Mouse (Mus musculus): ENCODE results near the gene Btbd35f9. TPM values are rescaled to one million over a fixed set of nuclear protein-coding genes. Genes with fewer than 3 reads are reported as not detected.
"Not testable (repeated sequence)": the region's sequence is repeated elsewhere in the genome, so short reads cannot be mapped to it uniquely, and the experiment has no call there.

Gene Btbd35f9
- total RNA-seq (2014; fragmentation: Nextera tagmentation) (not detected in 2 replicates), total RNA-seq (2017) (not detected in 2 replicates)

- not testable (repeated sequence) for ATAC-seq (replicated peaks; ENCODE audit: poor library complexity, severe bottlenecking)
Observed at GRCm38 (mm10) chrX:34161399-34161798, at the start of gene Btbd35f9. Gene Btbd35f9 (minus strand): TSS chrX:34161499.

Other genes starting within 250 kb of the Btbd35f9 start
- not detected in 2 replicates for gene Btbd35f6, start 205.0 kb downstream of the Btbd35f9 start, total RNA-seq (2014; fragmentation: Nextera tagmentation)
- not detected in 2 replicates for gene Btbd35f6, start 205.0 kb downstream of the Btbd35f9 start, total RNA-seq (2017)
- not detected in 2 replicates for gene Gm21870, start 174.7 kb downstream of the Btbd35f9 start, total RNA-seq (2014; fragmentation: Nextera tagmentation)
- gene Gm21870, start 174.7 kb downstream of the Btbd35f9 start, total RNA-seq (2017): not detected in 2 replicates
- not detected in 2 replicates for gene Spin2g, start 77.2 kb upstream of the Btbd35f9 start, total RNA-seq (2014; fragmentation: Nextera tagmentation)
- gene Spin2g, start 77.2 kb upstream of the Btbd35f9 start, total RNA-seq (2017): not detected in 2 replicates